Mouse (Mus musculus): Measurements from ENCODE around the gene Fgfr1op2. TPM values are rescaled to one million over a fixed set of nuclear protein-coding genes. Genes with fewer than 3 reads are reported as not detected.
"Not testable (repeated sequence)": the region's sequence is repeated elsewhere in the genome, so short reads cannot be mapped to it uniquely, and the experiment has no call there.

The Fgfr1op2 gene
- total and polyA plus RNA-seq, 2 experiments from 2014 or later: 22.3 to 45.9 TPM

DNA sequence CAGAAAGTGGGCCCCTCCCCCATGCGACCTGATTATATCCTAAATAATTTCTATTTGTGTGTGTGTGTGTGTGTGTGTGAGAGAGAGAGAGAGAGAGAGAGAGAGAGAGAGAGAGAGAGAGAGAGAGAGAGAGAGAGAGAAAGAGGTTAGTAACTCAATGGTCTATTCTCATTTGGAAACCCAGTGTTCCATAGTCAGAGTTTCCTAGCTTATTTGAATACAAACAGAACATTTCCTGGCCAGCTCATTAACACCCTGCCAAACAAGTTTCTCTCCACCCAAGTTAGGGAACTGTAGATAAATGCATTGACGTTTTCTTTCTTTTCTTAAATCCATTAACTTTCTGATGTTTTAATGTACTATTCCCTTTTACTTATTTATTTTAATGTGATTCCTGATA lies 38.9 kb upstream of the Fgfr1op2 start:
- H3K27ac ChIP-seq: no peak overlapping the region
- no peak for ATAC-seq
- H3K9ac ChIP-seq (replicated peaks; ENCODE audit: low read length): no peak overlapping the region
- no peaks in the 10 kb centered on the region for H3K36me3 ChIP-seq (ENCODE audit: insufficient read depth, low read length)
- H3K9me3 ChIP-seq (ENCODE audit: low read length): no peaks in the 10 kb centered on the region
- WGBS: 85% methylated on average over 2 of the region's 2 CpGs
- no peak overlapping the region for H3K4me3 ChIP-seq (ENCODE audit: low read length)
- DNase-seq (ENCODE audit: low spot score): no peak
- H3K4me2 ChIP-seq (ENCODE audit: low read depth, low read length): no peak overlapping the region
- H3K4me1 ChIP-seq (ENCODE audit: insufficient read depth, low read length): no peaks in the 10 kb centered on the region
- no peaks in the 10 kb centered on the region for H3K27me3 ChIP-seq (ENCODE audit: insufficient read depth, low read length)
- TF ChIP-seq CTCF (IDR thresholded peaks at IDR 0.05; ENCODE audit: low read depth): no peak

DNA sequence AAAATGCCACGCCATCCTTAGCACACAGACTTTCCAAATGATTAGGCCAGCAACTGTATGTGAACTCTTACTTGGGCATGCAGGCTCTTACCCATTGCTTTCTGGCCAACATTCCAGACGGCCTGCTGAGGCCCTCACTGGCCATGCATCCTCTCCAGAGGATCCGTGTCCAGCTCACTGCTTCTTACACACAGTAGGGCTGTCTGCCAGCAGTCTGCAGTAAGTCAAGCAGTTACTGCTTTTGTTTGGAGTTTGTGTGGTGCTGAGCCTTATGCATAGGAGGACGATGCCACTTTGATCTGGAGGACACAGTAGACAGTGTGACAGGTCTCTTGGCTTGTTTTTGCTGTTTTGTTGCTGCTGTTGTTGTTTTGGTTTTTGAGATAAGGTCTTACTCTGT lies 38.3 kb upstream of the Fgfr1op2 start:
- no peak overlapping the region for H3K4me3 ChIP-seq (ENCODE audit: low read length)
- H3K9ac ChIP-seq (replicated peaks; ENCODE audit: low read length): no peak overlapping the region
- H3K27me3 ChIP-seq (ENCODE audit: insufficient read depth, low read length): no peaks in the 10 kb centered on the region
- TF ChIP-seq CTCF (IDR thresholded peaks at IDR 0.05; ENCODE audit: low read depth): no peak
- ATAC-seq (0 out of 2 replicates have a peak, but pooled peaks have one; percentile 24), DNase-seq (ENCODE audit: low spot score) (peak; percentile 5)
- no peaks in the 10 kb centered on the region for H3K9me3 ChIP-seq (ENCODE audit: low read length)
- H3K36me3 ChIP-seq (ENCODE audit: insufficient read depth, low read length): no peaks in the 10 kb centered on the region
- H3K4me2 ChIP-seq (ENCODE audit: low read depth, low read length): no peak overlapping the region
- 32% methylated on average over 4 of the region's 4 CpGs for WGBS
- H3K4me1 ChIP-seq (ENCODE audit: insufficient read depth, low read length): no peaks in the 10 kb centered on the region
- no peak overlapping the region for H3K27ac ChIP-seq

DNA sequence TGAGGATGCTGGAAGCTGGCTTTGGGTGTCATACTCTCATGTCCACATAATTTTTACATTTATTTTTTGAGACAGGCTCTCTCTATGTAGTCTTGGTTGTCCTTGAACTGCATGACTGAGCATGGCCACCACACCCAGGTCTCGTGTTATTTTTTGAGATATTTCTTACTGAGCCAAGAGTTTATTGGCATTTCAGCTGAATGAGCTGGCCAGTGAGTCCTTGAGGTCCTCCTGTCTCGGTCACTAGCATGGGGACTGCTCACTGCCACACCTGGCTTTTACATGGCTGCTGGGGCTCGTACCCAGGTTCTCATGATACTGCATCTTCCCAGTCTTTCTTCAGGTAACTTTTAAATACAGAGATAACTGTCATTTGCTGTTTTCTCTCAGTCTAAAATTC lies 36.6 kb upstream of the Fgfr1op2 start:
- no peak for DNase-seq (ENCODE audit: low spot score)
- 87% methylated on average over 3 of the region's 3 CpGs for WGBS

DNA sequence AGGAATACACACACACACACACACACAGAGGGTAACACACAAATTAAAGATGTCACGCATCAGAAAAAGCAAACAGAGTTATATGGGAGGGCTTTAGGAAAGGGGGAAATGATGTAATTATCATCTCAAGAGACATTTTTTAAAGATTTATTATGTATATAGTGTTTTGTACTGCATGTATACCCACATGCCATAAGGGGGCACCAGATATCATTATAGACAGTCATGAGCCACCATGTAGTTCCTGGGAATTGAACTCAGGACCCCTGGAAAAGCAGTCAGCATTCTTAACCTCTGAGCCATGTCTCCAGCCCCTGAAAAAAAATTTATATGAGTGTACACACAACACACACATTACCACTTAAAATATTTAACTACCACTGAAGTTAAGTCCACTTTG lies 32.4 kb upstream of the Fgfr1op2 start:
- 0 out of 2 replicates have a peak, but pooled peaks have one; percentile 1 for TF ChIP-seq CTCF (IDR thresholded peaks at IDR 0.05; ENCODE audit: low read depth)
- ATAC-seq (no peak), DNase-seq (ENCODE audit: low spot score) (no peak)
- Histone ChIP-seq H3K27ac (no peak overlapping the region), H3K4me3 (ENCODE audit: low read length) (no peak overlapping the region), H3K36me3 (ENCODE audit: insufficient read depth, low read length) (peaks cover 12% of the 10 kb centered on the region; the same call in 1 of the 2 replicates), H3K9ac (replicated peaks; ENCODE audit: low read length) (no peak overlapping the region), H3K9me3 (ENCODE audit: low read length) (no peaks in the 10 kb centered on the region), H3K4me2 (ENCODE audit: low read depth, low read length) (no peak overlapping the region), H3K27me3 (ENCODE audit: insufficient read depth, low read length) (no peaks in the 10 kb centered on the region), H3K4me1 (ENCODE audit: insufficient read depth, low read length) (no peaks in the 10 kb centered on the region)
- WGBS: 90% methylated on average over 1 of the region's 1 CpGs

More for the DNA sequence above, 36.6 kb upstream of the Fgfr1op2 start:
- H3K4me1 ChIP-seq (ENCODE audit: insufficient read depth, low read length): no peaks in the 10 kb centered on the region
- H3K27me3 ChIP-seq (ENCODE audit: insufficient read depth, low read length): no peaks in the 10 kb centered on the region
- H3K4me3 ChIP-seq (ENCODE audit: low read length): no peak overlapping the region
- H3K27ac ChIP-seq: no peak overlapping the region
- no peak for ATAC-seq
- H3K9me3 ChIP-seq (ENCODE audit: low read length): no peaks in the 10 kb centered on the region
- H3K4me2 ChIP-seq (ENCODE audit: low read depth, low read length): no peak overlapping the region
- no peak overlapping the region for H3K9ac ChIP-seq (replicated peaks; ENCODE audit: low read length)
- no peaks in the 10 kb centered on the region for H3K36me3 ChIP-seq (ENCODE audit: insufficient read depth, low read length)
- TF ChIP-seq CTCF (IDR thresholded peaks at IDR 0.05; ENCODE audit: low read depth): no peak

DNA sequence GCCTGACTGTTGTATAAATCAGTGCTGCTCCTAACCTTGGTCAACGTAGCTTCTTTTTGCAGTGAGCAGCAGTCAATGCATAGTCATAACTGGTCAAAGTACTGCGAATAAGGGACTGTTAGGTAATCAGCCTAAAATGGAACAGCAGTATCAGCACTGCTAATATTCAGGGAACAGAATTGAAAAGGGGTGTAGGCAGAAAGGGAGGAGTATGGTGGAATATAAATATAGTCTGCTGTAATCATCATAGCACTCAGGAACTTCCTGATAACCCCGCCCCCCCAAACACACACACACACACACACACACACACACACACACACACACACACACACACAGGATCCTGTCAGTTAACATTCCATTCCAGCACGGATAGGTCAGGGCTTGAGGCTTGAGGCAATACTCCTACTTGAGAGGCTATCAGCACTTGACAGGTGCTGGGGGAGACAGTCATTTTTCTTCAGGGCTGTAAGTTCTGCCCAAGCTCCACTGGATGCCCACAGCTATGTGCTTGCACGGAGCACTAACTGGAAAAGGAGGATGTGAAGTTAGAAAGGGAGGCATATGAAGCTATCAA lies 31.6 kb upstream of the Fgfr1op2 start:
- peaks cover 12% of the 10 kb centered on the region; the same call in 1 of the 2 replicates for H3K36me3 ChIP-seq (ENCODE audit: insufficient read depth, low read length)
- no peaks in the 10 kb centered on the region for H3K4me1 ChIP-seq (ENCODE audit: insufficient read depth, low read length)
- no peak for TF ChIP-seq CTCF (IDR thresholded peaks at IDR 0.05; ENCODE audit: low read depth)
- no peak overlapping the region for H3K4me3 ChIP-seq (ENCODE audit: low read length)
- ATAC-seq (no peak), DNase-seq (ENCODE audit: low spot score) (no peak)
- WGBS: 90% methylated on average over 5 of the region's 5 CpGs
- H3K27me3 ChIP-seq (ENCODE audit: insufficient read depth, low read length): no peaks in the 10 kb centered on the region
- H3K9me3 ChIP-seq (ENCODE audit: low read length): no peaks in the 10 kb centered on the region
- no peak overlapping the region for H3K4me2 ChIP-seq (ENCODE audit: low read depth, low read length)
- no peak overlapping the region for H3K27ac ChIP-seq
- no peak overlapping the region for H3K9ac ChIP-seq (replicated peaks; ENCODE audit: low read length)

DNA sequence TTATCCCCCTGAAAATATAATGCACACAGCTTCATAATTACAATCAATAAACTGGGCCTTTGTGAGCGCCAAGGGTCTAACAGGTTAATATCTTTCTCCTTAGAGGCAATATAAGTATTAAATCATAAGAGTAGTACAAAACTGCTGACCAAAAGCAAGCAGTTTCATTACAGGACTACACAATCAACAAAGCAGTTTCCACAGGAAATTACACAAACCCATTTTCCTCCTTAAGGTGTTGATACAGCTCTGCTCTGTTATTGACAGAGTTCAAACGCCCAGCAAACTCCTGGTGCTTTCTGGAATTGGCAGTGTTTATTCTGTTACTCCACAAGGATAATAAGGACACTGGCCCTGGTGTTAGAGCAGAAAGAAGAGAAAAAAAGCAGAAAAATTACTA lies 26.6 kb upstream of the Fgfr1op2 start:
- H3K4me1 ChIP-seq (ENCODE audit: insufficient read depth, low read length): no peaks in the 10 kb centered on the region
- DNase-seq (ENCODE audit: low spot score): no peak
- TF ChIP-seq CTCF (IDR thresholded peaks at IDR 0.05; ENCODE audit: low read depth): no peak
- no peak for ATAC-seq
- no peak overlapping the region for H3K4me3 ChIP-seq (ENCODE audit: low read length)
- 88% methylated on average over 2 of the region's 2 CpGs for WGBS
- no peak overlapping the region for H3K9ac ChIP-seq (replicated peaks; ENCODE audit: low read length)
- H3K36me3 ChIP-seq (ENCODE audit: insufficient read depth, low read length): peaks cover 44% of the 10 kb centered on the region
- no peaks in the 10 kb centered on the region for H3K27me3 ChIP-seq (ENCODE audit: insufficient read depth, low read length)
- H3K9me3 ChIP-seq (ENCODE audit: low read length): no peaks in the 10 kb centered on the region
- no peak overlapping the region for H3K4me2 ChIP-seq (ENCODE audit: low read depth, low read length)
- no peak overlapping the region for H3K27ac ChIP-seq

DNA sequence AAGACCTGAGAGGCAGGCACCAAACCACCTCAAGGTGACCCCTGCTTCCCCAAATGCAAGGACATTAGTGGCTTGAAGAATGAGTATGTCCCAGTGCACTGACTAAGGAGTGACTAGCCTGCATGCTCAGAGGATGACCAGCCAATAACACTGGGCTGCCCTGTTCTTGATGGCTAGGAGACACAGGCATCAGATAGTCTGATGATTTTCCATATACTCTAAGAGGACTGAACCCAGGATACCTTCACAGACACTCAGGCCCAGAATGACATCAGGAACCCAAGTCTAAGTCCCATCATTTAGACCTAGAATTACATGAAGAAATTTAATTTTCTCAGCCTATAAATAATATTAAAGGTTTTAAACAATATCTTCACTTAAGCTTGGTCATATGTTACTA lies 25.7 kb upstream of the Fgfr1op2 start:
- H3K4me3 ChIP-seq (ENCODE audit: low read length): no peak overlapping the region
- H3K27me3 ChIP-seq (ENCODE audit: insufficient read depth, low read length): no peaks in the 10 kb centered on the region
- TF ChIP-seq CTCF (IDR thresholded peaks at IDR 0.05; ENCODE audit: low read depth): no peak
- no peak overlapping the region for H3K27ac ChIP-seq
- no peak overlapping the region for H3K4me2 ChIP-seq (ENCODE audit: low read depth, low read length)
- H3K36me3 ChIP-seq (ENCODE audit: insufficient read depth, low read length): peaks cover 51% of the 10 kb centered on the region
- no peak overlapping the region for H3K9ac ChIP-seq (replicated peaks; ENCODE audit: low read length)
- H3K9me3 ChIP-seq (ENCODE audit: low read length): no peaks in the 10 kb centered on the region
- no peak for ATAC-seq
- no peaks in the 10 kb centered on the region for H3K4me1 ChIP-seq (ENCODE audit: insufficient read depth, low read length)
- no peak for DNase-seq (ENCODE audit: low spot score)

DNA sequence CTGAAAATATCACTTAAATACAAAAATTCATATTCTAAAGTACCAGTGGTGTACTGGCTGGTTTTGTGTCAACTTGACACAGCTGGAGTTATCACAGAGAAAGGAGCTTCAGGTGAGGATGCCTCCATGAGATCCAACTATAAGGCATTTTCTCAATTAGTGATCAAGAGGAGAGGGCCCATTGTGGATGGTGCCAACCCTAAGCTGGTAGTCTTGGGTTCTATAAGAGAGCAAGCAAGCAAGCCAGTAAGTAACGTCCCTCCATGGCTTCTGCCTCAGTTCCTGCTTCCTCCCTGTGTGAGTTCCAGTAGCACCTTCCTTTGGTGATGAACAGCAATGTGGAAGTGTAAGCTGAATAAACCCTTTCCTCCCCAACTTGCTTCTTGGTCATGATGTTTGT lies 14.5 kb upstream of the Fgfr1op2 start:
- H3K27me3 ChIP-seq (ENCODE audit: insufficient read depth, low read length); DNase-seq (ENCODE audit: low spot score); H3K9me3 ChIP-seq (ENCODE audit: low read length); H3K4me3 ChIP-seq (ENCODE audit: low read length); ATAC-seq; H3K27ac ChIP-seq; H3K4me1 ChIP-seq (ENCODE audit: insufficient read depth, low read length); H3K4me2 ChIP-seq (ENCODE audit: low read depth, low read length); H3K9ac ChIP-seq (replicated peaks; ENCODE audit: low read length): not testable (repeated sequence)
- WGBS: 91% methylated on average over 1 of the region's 1 CpGs
- peaks cover 24% of the 10 kb centered on the region for H3K36me3 ChIP-seq (ENCODE audit: insufficient read depth, low read length)

Data from hindbrain, postnatal 0 days (tissue).